Mouse (Mus musculus) thymus, adult 18-20 months (tissue): ENCODE results near the gene Fam71a.

ENCODE experiments used
- DNase-seq, 2 experiments: peaks; one replicate each; pipeline ENCODE4 v3.0.0; 2022; ENCODE audit warnings: mixed read lengths in 2 of 2

Fam71a gene

GRCm38 (mm10) chr1:191122744-191123143 is 41.9 kb downstream of the Fam71a start:
- DNase-seq = no peak

- DNase-seq = no peak
Measured at GRCm38 (mm10) chr1:191115514-191116238, 48.9 kb downstream of the Fam71a start.

- no peak for DNase-seq
Measured at GRCm38 (mm10) chr1:191114868-191115267, 49.7 kb downstream of the Fam71a start.
